Mouse (Mus musculus) limb, embryonic 12.5 days (tissue): ENCODE measurements around the gene Commd9. TPM values are rescaled to one million over a fixed set of nuclear protein-coding genes. Genes with fewer than 3 reads are reported as not detected.

Experiments used
- ATAC-seq: fragments of 200-750 bp; cut with Nextera tagmentation; 2 replicates; pipeline ENCODE4 v1.8.0; 2017; ENCODE audit warnings: low read depth, moderate TSS enrichment; ENCODE audit not compliant: insufficient number of reproducible peaks, insufficient read depth, low FRiP score, low TSS enrichment
- H3K27ac ChIP-seq: fragments of 300-500 bp; sonication (generic); 2 replicates; pipeline ENCODE4 v1.5.1; 2016; ENCODE audit warnings: mild to moderate bottlenecking, moderate library complexity
- H3K27me3 ChIP-seq: fragments of 300-500 bp; sonication (generic); 2 replicates; pipeline ENCODE4 v1.6.1; 2016; ENCODE audit warnings: mild to moderate bottlenecking, moderate library complexity
- H3K36me3 ChIP-seq: fragments of 300-500 bp; sonication (generic); 2 replicates; pipeline ENCODE4 v1.6.1; 2016; ENCODE audit warnings: mild to moderate bottlenecking, moderate library complexity
- H3K4me1 ChIP-seq: fragments of 300-500 bp; sonication (generic); replicated peaks from 2 replicates; pipeline ENCODE4 v1.6.1; 2016
- H3K4me2 ChIP-seq: fragments of 300-500 bp; sonication (generic); 2 replicates; pipeline ENCODE4 v1.6.1; 2016; ENCODE audit warnings: mild to moderate bottlenecking, moderate library complexity
- H3K4me3 ChIP-seq: fragments of 300-500 bp; sonication (generic); replicated peaks from 2 replicates; pipeline ENCODE4 v1.5.1; 2016; ENCODE audit warnings: mild to moderate bottlenecking
- H3K9ac ChIP-seq: fragments of 300-500 bp; sonication (generic); replicated peaks from 2 replicates; pipeline ENCODE4 v1.6.1; 2016; ENCODE audit warnings: mild to moderate bottlenecking, moderate library complexity
- H3K9me3 ChIP-seq: fragments of 300-500 bp; sonication (generic); 2 replicates; pipeline ENCODE4 v1.6.1; 2016; ENCODE audit warnings: mild to moderate bottlenecking, moderate library complexity
- WGBS: fragments of 180-500 bp; shearing (Covaris S2); methylation state at CpG from one replicate; pipeline ENCODE4 v1.1.7; 2016; 5-methylcytosine and 5-hydroxymethylcytosine counted together
- polyA plus RNA-seq: library from polyadenylated mRNA; unstranded; fragments of >200 nt; fragmentation: Nextera tagmentation; extraction: Ambion mirVana; gene quantifications from 2 replicates; pipeline ENCODE4 v1.2.1, GENCODE M21; 2016

The Commd9 gene
- polyA plus RNA-seq, 1 experiment from 2014 or later, result 60.0 TPM

GRCm38 (mm10) chr2:101909326-101910080 lies 23.5 kb downstream of the Commd9 start:
- Histone ChIP-seq H3K27ac (no peak overlapping the region), H3K36me3 (0 out of 2 replicates have a peak, but pooled peaks cover 5% of the 10 kb centered on the region)
- whole genome bisulfite sequencing, result 94% methylated on average over 15 of the region's 15 CpGs

GRCm38 (mm10) chr2:101918518-101918917 lies 32.5 kb downstream of the Commd9 start:
- Histone ChIP-seq H3K4me1 (peaks cover 4% of the 10 kb centered on the region; the same call in 1 of the 2 replicates), H3K9me3 (peaks cover 5% of the 10 kb centered on the region; the same call in 1 of the 2 replicates), H3K4me2 (no peak overlapping the region), H3K27me3 (no peaks in the 10 kb centered on the region), H3K27ac (no peak overlapping the region), H3K36me3 (no peaks in the 10 kb centered on the region), H3K9ac (no peak overlapping the region), H3K4me3 (no peak overlapping the region)
- 80% methylated on average over 7 of the region's 7 CpGs for WGBS
- ATAC-seq, result no peak

More at GRCm38 (mm10) chr2:101909326-101910080, 23.5 kb downstream of the Commd9 start:
- Histone ChIP-seq H3K27me3 (no peaks in the 10 kb centered on the region), H3K9ac (no peak overlapping the region), H3K9me3 (0 out of 2 replicates have a peak, but pooled peaks cover 3% of the 10 kb centered on the region), H3K4me2 (no peak overlapping the region), H3K4me1 (peaks cover 6% of the 10 kb centered on the region), H3K4me3 (no peak overlapping the region)
- ATAC-seq, result no peak

- Histone ChIP-seq H3K4me2 (no peak overlapping the region), H3K4me1 (peaks cover 4% of the 10 kb centered on the region; the same call in 1 of the 2 replicates), H3K27me3 (no peaks in the 10 kb centered on the region), H3K36me3 (no peaks in the 10 kb centered on the region), H3K27ac (no peak overlapping the region), H3K4me3 (no peak overlapping the region), H3K9ac (no peak overlapping the region), H3K9me3 (peaks cover 5% of the 10 kb centered on the region; the same call in 1 of the 2 replicates)
- WGBS, result 56% methylated on average over 2 of the region's 2 CpGs
- no peak for ATAC-seq
Observed at GRCm38 (mm10) chr2:101920136-101920554, 34.1 kb downstream of the Commd9 start.

GRCm38 (mm10) chr2:101922302-101922701 lies 36.3 kb downstream of the Commd9 start:
- WGBS, result 92% methylated on average over 4 of the region's 4 CpGs
- no peaks in the 10 kb centered on the region for H3K27me3 ChIP-seq
- H3K4me2 ChIP-seq, result no peak overlapping the region
- H3K27ac ChIP-seq, result no peak overlapping the region
- no peaks in the 10 kb centered on the region for H3K36me3 ChIP-seq
- no peak for ATAC-seq
- no peaks in the 10 kb centered on the region for H3K9me3 ChIP-seq
- peaks cover 4% of the 10 kb centered on the region; the same call in 1 of the 2 replicates for H3K4me1 ChIP-seq
- no peak overlapping the region for H3K4me3 ChIP-seq
- H3K9ac ChIP-seq, result no peak overlapping the region

- Histone ChIP-seq H3K4me1 (peaks cover 4% of the 10 kb centered on the region; the same call in 1 of the 2 replicates), H3K4me2 (no peak overlapping the region)
- no peak for ATAC-seq
Observed at GRCm38 (mm10) chr2:101923181-101923580, 37.1 kb downstream of the Commd9 start.

GRCm38 (mm10) chr2:101925183-101925582 lies 39.1 kb downstream of the Commd9 start:
- Histone ChIP-seq H3K4me2 (no peak overlapping the region), H3K27ac (no peak overlapping the region), H3K9me3 (no peaks in the 10 kb centered on the region), H3K36me3 (no peaks in the 10 kb centered on the region), H3K4me1 (no peaks in the 10 kb centered on the region), H3K27me3 (no peaks in the 10 kb centered on the region), H3K4me3 (no peak overlapping the region), H3K9ac (no peak overlapping the region)
- ATAC-seq, result no peak
- WGBS, result 94% methylated on average over 3 of the region's 3 CpGs

More at GRCm38 (mm10) chr2:101923181-101923580, 37.1 kb downstream of the Commd9 start:
- Histone ChIP-seq H3K27ac (no peak overlapping the region), H3K4me3 (no peak overlapping the region), H3K36me3 (no peaks in the 10 kb centered on the region), H3K9me3 (no peaks in the 10 kb centered on the region), H3K9ac (no peak overlapping the region), H3K27me3 (no peaks in the 10 kb centered on the region)
- WGBS, result 76% methylated on average over 4 of the region's 4 CpGs

GRCm38 (mm10) chr2:101925591-101926188 lies 39.6 kb downstream of the Commd9 start:
- H3K4me1 ChIP-seq, result no peaks in the 10 kb centered on the region
- 86% methylated on average over 12 of the region's 12 CpGs for WGBS
- H3K9me3 ChIP-seq, result no peaks in the 10 kb centered on the region
- no peak overlapping the region for H3K4me2 ChIP-seq
- no peak overlapping the region for H3K9ac ChIP-seq
- no peak overlapping the region for H3K27ac ChIP-seq
- ATAC-seq, result no peak
- H3K27me3 ChIP-seq, result no peaks in the 10 kb centered on the region
- H3K36me3 ChIP-seq, result no peaks in the 10 kb centered on the region
- H3K4me3 ChIP-seq, result no peak overlapping the region

- 79% methylated on average over 14 of the region's 14 CpGs for WGBS
- no peaks in the 10 kb centered on the region for H3K27me3 ChIP-seq
- no peaks in the 10 kb centered on the region for H3K9me3 ChIP-seq
- no peak overlapping the region for H3K9ac ChIP-seq
- H3K4me1 ChIP-seq, result no peaks in the 10 kb centered on the region
- no peak overlapping the region for H3K4me2 ChIP-seq
- ATAC-seq, result no peak
- no peaks in the 10 kb centered on the region for H3K36me3 ChIP-seq
- H3K27ac ChIP-seq, result no peak overlapping the region
- H3K4me3 ChIP-seq, result no peak overlapping the region
Observed at GRCm38 (mm10) chr2:101932169-101932936, 46.3 kb downstream of the Commd9 start.

GRCm38 (mm10) chr2:101933301-101933700 lies 47.3 kb downstream of the Commd9 start:
- Histone ChIP-seq H3K27ac (no peak overlapping the region), H3K4me3 (no peak overlapping the region), H3K9me3 (no peaks in the 10 kb centered on the region), H3K9ac (no peak overlapping the region), H3K27me3 (no peaks in the 10 kb centered on the region), H3K36me3 (no peaks in the 10 kb centered on the region), H3K4me1 (no peaks in the 10 kb centered on the region), H3K4me2 (no peak overlapping the region)
- no peak for ATAC-seq
- 80% methylated on average over 3 of the region's 3 CpGs for WGBS

GRCm38 (mm10) chr2:101935006-101935405 lies 49.0 kb downstream of the Commd9 start:
- no peaks in the 10 kb centered on the region for H3K36me3 ChIP-seq
- WGBS, result 82% methylated on average over 1 of the region's 1 CpGs
- no peak overlapping the region for H3K4me2 ChIP-seq
- H3K9ac ChIP-seq, result no peak overlapping the region
- no peaks in the 10 kb centered on the region for H3K9me3 ChIP-seq
- no peaks in the 10 kb centered on the region for H3K4me1 ChIP-seq
- no peaks in the 10 kb centered on the region for H3K27me3 ChIP-seq
- H3K27ac ChIP-seq, result no peak overlapping the region
- no peak for ATAC-seq
- H3K4me3 ChIP-seq, result no peak overlapping the region
